In the genomic region with DNA sequence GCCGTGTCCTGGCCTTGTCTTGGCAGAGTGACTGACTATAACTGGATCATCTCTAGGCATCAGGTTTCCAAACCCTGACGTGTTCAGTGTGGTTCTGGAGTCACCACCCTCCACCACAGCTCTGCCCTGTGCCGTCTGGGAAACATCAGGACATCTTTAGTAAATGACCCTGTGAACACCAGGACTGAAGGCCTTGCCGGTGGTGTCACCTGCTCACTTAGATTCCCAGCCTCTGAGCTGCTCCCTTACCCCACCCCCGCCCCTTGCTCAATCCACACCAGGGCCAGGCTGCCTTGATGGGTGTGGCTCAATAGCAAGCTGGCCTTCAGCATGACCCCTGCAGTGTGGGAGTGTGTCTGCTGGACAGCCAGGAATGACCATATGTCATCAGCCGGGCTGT, we compare ENCODE assay signal across 9 mouse cellular contexts.
DNase-seq lines count a peak whose midpoint lies in the region; ATAC-seq lines count a peak whose summit lies in the region.
"Had no signal": no experiment of that assay in that cellular context is flagged by ENCODE, and none has a peak within 500 bp of the region (broad histone marks: within the 10 kb centered on the region; RNA-seq: fewer than 3 reads in every experiment).

No protein-coding gene starts in this region.

- no peak overlapping the region for H3K27ac ChIP-seq in kidney, embryonic 16.5 days (ENCODE audit: low read length)
- H3K27ac ChIP-seq in liver, embryonic 16.5 days (ENCODE audit: low read length), result no peak overlapping the region
- H3K27ac ChIP-seq in midbrain, embryonic 16.5 days (ENCODE audit: low read length), result no peak overlapping the region
- H3K27ac ChIP-seq: hindbrain, postnatal 0 days had no signal

- peaks cover 27% of the 10 kb centered on the region for H3K4me1 ChIP-seq in kidney, embryonic 16.5 days (ENCODE audit: insufficient read depth, low read length)
- no peaks in the 10 kb centered on the region; the same call in 1 of the 2 replicates for H3K4me1 ChIP-seq in liver, embryonic 16.5 days (ENCODE audit: control insufficient read depth, low read depth, low read length)
- peaks cover 9% of the 10 kb centered on the region for H3K4me1 ChIP-seq in midbrain, embryonic 16.5 days (ENCODE audit: control insufficient read depth, insufficient read depth, low read length)
- H3K4me1 ChIP-seq: megakaryocyte, embryonic 14.5 days had no signal

- no peaks in the 10 kb centered on the region for H3K9me3 ChIP-seq in kidney, embryonic 16.5 days (ENCODE audit: low read length)
- H3K9me3 ChIP-seq in liver, embryonic 16.5 days (replicated peaks; ENCODE audit: control insufficient read depth, low read length), result no peaks in the 10 kb centered on the region
- no peaks in the 10 kb centered on the region for H3K9me3 ChIP-seq in midbrain, embryonic 16.5 days (replicated peaks; ENCODE audit: control insufficient read depth, low read length, poor library complexity, severe bottlenecking)
- H3K9me3 ChIP-seq: megakaryocyte, embryonic 14.5 days had no signal

- WGBS in kidney, embryonic 16.5 days, result 30% methylated on average over 6 of the region's 6 CpGs
- 59% methylated on average over 6 of the region's 6 CpGs for WGBS in liver, embryonic 16.5 days (ENCODE audit: insufficient replicate concordance)
- 67% methylated on average over 6 of the region's 6 CpGs for WGBS in midbrain, embryonic 16.5 days

- H3K9ac ChIP-seq in kidney, embryonic 16.5 days (replicated peaks; ENCODE audit: low read length), result no peak overlapping the region
- no peak overlapping the region for H3K9ac ChIP-seq in liver, embryonic 16.5 days (ENCODE audit: low read depth, low read length)
- H3K9ac ChIP-seq in midbrain, embryonic 16.5 days (ENCODE audit: low read depth, low read length), result no peak overlapping the region

- no peak overlapping the region for H3K4me3 ChIP-seq in kidney, embryonic 16.5 days (ENCODE audit: low read length)
- no peak overlapping the region for H3K4me3 ChIP-seq in liver, embryonic 16.5 days (ENCODE audit: low read depth, low read length)
- H3K4me3 ChIP-seq in midbrain, embryonic 16.5 days (ENCODE audit: low read depth, low read length), result no peak overlapping the region
- H3K4me3 ChIP-seq: megakaryocyte, embryonic 14.5 days had no signal

- H3K36me3 ChIP-seq in kidney, embryonic 16.5 days (ENCODE audit: insufficient read depth, low read length), result no peaks in the 10 kb centered on the region
- no peaks in the 10 kb centered on the region for H3K36me3 ChIP-seq in liver, embryonic 16.5 days (ENCODE audit: control insufficient read depth, insufficient read depth)
- no peaks in the 10 kb centered on the region for H3K36me3 ChIP-seq in midbrain, embryonic 16.5 days (ENCODE audit: control insufficient read depth, insufficient read depth, low read length)

- ATAC-seq in kidney, embryonic 16.5 days (ENCODE audit: low FRiP score, low TSS enrichment), result peak; percentile 63
- peak; percentile 93 for ATAC-seq in liver, embryonic 16.5 days (ENCODE audit: low read depth)
- ATAC-seq in midbrain, embryonic 16.5 days, result no peak
- ATAC-seq in inflammation-experienced regulatory T-cells, adult 6 months, result no peak
- ATAC-seq: hindbrain, postnatal 0 days had no signal

- H3K27me3 ChIP-seq in kidney, embryonic 16.5 days (ENCODE audit: insufficient read depth, low read length), result no peaks in the 10 kb centered on the region
- H3K27me3 ChIP-seq in liver, embryonic 16.5 days (ENCODE audit: control insufficient read depth, insufficient read depth, low read depth, low read length), result no peaks in the 10 kb centered on the region
- H3K27me3 ChIP-seq in midbrain, embryonic 16.5 days (ENCODE audit: control insufficient read depth, insufficient read depth, low read depth, low read length), result no peaks in the 10 kb centered on the region
- H3K27me3 ChIP-seq: megakaryocyte, embryonic 14.5 days had no signal

- no peak for DNase-seq in kidney, postnatal 36 days
- DNase-seq in R1 (ENCODE audit: low read depth, low spot score), result peak; percentile 19
- DNase-seq in cerebellum, adult 9-10 months, result peak; percentile 67

- H3K4me2 ChIP-seq in kidney, embryonic 16.5 days (replicated peaks; ENCODE audit: low read depth, low read length), result no peak overlapping the region
- no peak overlapping the region for H3K4me2 ChIP-seq in liver, embryonic 16.5 days (ENCODE audit: low read depth, low read length)
- no peak overlapping the region for H3K4me2 ChIP-seq in midbrain, embryonic 16.5 days (ENCODE audit: low read length)

Comparison
In these comparisons a context has a peak if more than half of its experiments do, and no peak if none do; other contexts are left out.
1. ATAC-seq: peak in kidney, embryonic 16.5 days (single experiment) and liver, embryonic 16.5 days (single experiment); none in midbrain, embryonic 16.5 days (single experiment) and inflammation-experienced regulatory T-cells, adult 6 months (single experiment).
2. DNase-seq: peak in R1 (single experiment) and cerebellum, adult 9-10 months (single experiment); none in kidney, postnatal 36 days (0 of 2).